Mouse (Mus musculus) hematopoietic stem cell, adult 5-6 weeks (primary cell): Measurements from ENCODE around the gene Fam161b. TPM values are rescaled to one million over a fixed set of nuclear protein-coding genes. Genes with fewer than 3 reads are reported as not detected.

Experiments used
- ATAC-seq, 2 experiments: fragments of 125-278 bp in 1 of 2; replicated peaks in 1 of 2; 2 replicates each; pipeline ENCODE4 v1.8.0; 2016 to 2017; ENCODE audit warnings: inconsistent platforms in 2 of 2, mild to moderate bottlenecking in 2 of 2, moderate number of reproducible peaks in 2 of 2, low read depth in 1 of 2, moderate TSS enrichment in 1 of 2; ENCODE audit not compliant: low FRiP score in 2 of 2, poor library complexity in 2 of 2, severe bottlenecking in 2 of 2, insufficient read depth in 1 of 2, low TSS enrichment in 1 of 2
- total RNA-seq: library from RNA; stranded (forward); fragments of 172-1452, 232-1000 nt; gene quantifications from 2 replicates; pipeline ENCODE4 v1.2.3, GENCODE M21; 2017

The Fam161b gene
- 1.3 and 2.3 TPM in 2 replicates for total RNA-seq

DNA sequence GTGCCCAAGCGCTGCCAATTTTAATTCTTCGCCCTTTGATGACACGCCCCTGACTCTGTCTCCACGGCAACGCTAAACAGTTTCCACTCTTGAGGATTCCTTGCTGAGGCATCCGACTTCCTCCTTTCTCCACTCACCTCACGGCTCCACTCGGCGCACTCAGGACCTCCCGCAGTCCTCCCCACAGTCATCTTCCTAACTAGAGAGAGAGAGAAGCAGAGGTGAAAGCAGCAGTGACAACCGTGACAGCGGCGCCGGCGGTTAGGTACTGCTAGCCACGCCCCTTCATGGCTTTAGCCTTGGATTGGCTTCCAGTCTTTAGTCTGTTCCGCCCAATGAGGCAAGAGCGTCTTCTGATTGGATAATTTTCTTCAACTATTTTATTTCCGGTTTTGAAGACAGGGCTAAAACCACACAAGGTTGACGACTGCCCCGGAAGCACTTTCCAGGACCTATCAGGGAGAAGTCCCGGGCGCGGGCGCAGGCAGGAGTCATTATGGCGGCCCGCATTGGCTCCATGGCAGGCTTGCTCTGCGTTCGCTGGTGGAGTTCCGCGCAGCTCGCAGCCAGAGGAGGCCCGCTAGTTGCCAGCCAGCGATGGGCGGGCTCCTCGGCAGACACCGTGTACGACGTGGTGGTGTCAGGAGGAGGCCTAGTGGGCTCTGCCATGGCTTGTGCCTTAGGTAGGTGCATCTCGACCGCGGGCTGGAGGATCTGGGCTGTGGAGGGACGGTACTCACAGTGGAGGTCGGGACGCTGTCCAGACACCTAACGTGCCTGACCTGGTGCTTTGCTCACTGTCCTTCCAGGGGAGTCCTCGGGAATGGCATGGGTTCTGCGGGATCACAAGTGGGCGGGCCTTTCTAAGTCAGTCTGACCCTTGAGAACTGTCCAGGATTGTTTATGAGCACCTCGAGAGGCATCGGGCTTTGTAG lies at the start of gene Fam161b, which contains the start of gene Coq6:
TSS of gene Fam161b (minus strand) at position 279 of the 935 bp plus-strand sequence.
TSS of gene Coq6 (plus strand) at position 103 of the 935 bp plus-strand sequence.
- ATAC-seq = peak; percentile 96 to 98

DNA sequence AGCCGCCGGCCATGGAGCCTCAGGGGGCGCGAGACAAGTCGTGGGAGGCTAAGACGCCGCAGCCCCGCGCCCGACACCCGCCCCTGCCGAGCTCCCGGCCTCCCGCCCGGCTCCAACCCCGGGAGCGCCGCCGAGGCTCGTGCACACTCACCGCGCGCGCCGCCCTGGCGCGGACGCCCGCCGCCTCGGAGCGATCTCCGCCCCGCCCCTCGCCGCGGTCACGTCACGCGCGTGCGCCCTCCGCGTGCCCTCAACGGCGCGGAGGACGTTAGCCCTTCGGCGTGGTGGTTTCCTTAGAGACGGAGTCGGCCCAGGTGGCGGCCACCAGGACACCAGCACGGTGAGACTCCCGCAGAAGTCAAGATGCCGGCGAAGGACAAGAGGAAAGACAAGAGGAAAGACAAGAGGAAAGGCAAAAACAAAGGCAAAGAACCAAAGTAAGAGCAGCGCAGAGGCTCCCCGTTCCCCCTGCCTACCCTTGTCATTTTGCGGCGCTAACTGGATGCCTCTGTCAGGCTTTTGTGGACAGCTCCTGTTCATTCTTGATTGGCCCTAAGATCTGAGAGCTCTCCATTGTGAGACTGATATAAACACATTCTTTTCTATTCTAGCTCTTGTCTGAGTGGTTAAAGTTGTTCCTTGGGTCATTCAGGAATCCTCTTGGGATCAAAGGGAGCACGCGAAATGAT lies 47.3 kb upstream of the Fam161b start, which contains the start of the genes Entpd5 and Bbof1:
TSS of gene Entpd5 (minus strand) at position 211 of the 689 bp plus-strand sequence.
TSS of gene Bbof1 (plus strand) at position 253 of the 689 bp plus-strand sequence.
- ATAC-seq = peak; percentile 77 to 92

DNA sequence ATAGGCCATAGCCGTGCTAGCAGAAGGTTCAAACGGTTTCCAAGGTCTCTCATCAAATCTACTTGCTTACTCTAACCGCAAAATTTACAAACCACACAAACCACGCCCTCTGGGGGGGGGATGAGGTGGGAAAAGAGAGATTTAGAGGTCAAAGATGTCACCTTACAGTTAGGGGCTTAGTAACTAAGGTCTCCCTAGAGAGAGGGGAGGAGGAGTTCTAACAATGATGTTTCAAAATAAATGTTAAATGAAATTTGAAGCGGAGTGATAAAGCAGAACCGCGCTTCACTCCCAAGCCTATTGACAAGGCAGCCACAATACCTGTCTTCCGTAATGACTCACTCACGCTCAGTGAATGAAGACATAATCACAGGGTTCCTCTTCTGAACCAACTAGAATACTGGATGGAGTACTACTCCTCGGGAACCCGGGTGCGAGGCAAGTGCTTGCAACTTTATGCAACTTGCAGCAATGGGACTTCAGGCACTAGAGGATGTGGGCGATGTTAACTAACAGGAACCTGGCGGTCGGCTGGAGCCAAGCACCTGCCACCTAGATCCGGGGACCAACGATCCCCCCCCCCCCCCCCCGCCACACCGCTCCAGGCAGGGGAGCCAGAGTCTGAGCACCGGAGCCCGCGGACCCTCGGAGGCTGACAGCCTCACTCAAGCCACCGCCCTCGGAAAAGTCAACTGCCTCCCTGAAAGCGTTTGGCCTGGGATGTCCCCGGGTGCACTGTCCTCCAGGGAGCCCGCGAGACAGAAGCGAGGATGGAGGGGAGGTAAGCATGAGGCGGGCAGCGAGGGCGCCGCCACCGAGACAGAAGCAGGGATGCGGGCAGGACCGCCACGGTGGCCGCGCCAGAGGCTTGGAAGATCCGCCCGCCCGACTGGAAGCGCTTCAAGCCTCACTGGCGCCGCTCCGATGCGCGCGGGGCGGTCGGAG lies 46.5 kb upstream of the Fam161b start:
- peak; percentile 54 to 74 for ATAC-seq

DNA sequence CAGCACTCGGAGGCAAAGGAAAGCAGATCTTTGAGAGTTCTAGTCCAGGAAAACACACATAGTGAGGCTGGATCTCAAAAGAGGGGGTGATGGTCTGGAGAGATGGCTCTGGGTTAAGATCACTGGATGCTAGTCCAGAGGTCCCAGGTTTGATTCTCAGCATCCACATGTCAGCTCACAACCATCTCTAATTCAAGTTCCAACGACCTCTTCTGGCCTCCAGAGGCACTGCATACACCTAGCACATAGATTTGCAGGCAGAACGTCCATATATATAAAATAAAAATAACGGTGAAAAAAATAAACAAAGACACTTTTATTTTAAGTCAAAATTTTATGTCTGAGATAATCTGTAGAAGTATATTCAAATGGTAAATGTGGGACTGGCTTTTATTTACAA lies 45.6 kb upstream of the Fam161b start:
- no peak for ATAC-seq

DNA sequence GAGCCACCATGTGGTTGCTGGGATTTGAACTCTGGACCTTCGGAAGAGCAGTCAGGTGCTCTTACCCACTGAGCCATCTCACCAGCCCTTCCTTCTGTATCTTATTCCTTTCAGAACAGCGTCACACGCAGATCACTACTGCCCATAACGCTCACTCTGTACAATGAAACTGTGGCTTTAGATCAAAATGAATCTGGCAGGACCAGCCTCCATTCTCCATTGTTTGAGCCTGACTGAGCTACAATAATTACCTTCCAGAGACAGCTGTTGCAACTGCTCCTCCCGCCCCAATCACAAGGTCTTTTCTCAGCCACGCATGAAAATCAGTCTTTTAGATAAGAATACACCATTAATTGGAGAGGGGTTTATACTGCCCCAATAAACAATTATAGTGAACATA lies 42.9 kb upstream of the Fam161b start:
- no peak for ATAC-seq

DNA sequence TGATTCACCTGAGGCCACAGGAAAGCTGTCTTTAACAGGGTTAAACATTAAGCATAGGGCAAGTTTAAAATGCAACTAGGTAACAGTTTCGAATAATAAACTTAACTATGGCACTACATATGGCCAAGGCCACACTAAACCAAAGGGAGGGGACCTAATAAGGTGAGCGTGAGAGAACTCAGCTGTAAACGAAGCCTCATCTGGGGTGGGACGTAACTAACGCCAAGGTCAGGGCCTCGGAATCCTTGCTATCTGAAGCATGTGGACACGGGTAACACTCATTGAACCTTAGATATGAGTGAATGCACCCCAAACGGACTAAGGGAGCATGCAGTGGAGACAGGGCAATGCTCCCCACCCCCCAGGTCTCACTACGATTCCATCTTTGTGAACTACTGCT lies 41.3 kb upstream of the Fam161b start:
- no peak for ATAC-seq

DNA sequence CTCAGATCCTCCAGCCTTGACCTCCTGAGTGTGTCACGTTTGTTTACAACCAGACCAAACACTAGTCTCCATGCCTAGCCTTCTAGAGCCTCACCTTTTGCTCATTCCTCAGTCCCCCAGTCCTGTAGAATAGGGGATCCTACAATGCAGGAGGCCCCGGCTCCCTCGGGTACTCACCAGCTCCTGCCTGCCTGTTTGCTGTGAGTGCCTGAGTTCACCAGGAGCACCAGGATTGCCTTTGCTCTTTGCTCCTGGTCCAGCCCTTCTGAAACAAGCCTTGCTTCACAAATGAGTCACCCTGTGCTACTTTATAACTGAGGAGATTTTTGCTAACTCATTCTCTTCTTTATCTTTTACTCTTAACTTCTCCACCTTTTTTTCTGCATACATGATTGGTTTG lies 39.0 kb upstream of the Fam161b start:
- ATAC-seq = no peak

DNA sequence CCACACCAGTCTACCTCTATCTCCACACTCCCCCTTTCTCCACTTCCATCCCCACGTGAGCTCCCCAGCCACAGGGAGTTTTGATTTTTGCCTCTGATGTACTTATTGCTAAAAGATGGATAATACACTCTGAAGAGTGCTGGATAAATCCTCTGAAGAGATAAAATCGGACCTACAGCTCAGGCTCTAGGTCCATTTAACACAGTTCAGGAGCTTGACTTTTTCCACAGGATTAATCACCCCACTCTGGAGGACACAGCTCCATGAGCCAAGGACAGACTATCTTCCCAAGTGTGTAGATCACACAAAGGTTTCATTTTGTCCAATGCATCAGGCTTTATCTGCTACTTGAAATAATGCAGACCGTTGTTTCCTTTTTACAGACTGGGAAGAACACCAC lies 38.4 kb upstream of the Fam161b start:
- no peak for ATAC-seq

DNA sequence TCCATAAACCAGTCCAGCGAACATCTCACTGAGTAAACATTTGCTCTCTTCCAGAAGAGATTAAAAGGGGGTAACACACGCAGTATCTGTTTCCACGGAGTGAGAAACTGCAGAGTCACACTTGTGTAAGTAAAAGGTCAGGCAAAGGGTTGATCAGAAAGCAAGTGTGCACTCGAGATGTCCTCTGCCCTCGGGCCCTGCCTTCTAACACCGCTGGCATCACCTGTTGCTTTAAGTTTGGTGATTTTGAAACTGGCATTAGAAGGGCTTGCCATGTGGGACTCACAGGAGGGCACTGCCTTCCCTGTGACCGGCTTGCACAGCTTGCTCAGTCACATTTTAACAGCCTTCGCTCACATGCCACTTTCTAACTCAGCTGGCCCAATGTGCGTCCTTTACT lies 38.0 kb upstream of the Fam161b start:
- no peak for ATAC-seq

DNA sequence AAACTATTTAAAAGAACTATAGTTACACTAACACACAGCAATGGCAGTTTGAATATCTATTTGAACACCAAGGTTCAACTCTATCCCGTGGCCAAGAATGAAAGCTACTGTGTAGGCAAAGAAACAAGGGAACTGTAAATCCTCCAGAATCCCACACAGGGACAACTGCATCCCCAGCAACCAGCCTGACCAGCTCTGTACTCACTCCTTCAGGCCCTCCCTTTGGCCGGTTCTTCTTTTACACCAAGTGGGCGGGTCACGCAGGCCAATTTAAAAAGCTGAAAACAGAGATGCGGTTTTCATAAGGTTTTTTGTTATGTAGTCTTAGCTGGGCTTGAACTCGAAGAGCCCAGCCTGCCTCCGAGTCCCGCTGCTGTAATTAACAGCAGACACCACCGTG lies 37.5 kb upstream of the Fam161b start:
- ATAC-seq = no peak

DNA sequence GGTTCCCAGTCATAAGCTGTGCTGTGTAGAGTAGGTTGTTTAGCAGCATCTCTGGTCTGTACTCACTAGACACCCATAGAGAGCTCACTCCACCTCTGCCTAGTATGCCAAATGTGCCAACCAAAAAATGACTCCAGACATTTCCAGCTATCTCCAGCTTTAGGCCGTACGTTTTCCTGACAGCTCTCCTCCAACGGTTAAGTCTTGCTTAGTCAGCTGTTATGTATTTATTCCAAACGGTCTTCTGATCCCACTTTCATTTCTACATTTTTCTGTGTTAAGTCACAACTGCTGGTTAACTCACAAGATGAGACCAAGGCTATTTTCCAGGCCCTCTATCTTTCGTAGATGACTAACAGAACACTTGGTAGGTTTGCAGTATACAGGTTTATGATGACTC lies 37.0 kb upstream of the Fam161b start:
- ATAC-seq = no peak

DNA sequence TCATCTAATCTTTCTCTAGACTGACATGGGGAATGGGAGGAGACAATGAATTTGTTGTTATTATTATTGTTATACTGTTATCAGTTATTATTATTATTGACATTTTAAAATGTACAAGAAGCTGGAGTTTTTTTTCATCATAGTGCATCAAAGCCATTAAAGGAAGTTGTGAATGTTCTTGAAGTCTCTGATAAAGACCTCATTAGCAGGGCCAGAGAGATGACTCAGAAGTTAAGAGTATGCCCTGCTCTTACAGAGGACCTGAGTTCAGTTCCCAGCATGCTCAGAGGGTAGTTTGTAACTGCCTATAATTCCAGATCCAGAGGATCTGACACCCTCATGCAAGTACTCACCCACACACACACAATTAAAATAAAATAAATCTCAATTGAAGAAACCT lies 36.1 kb upstream of the Fam161b start:
- ATAC-seq = no peak

DNA sequence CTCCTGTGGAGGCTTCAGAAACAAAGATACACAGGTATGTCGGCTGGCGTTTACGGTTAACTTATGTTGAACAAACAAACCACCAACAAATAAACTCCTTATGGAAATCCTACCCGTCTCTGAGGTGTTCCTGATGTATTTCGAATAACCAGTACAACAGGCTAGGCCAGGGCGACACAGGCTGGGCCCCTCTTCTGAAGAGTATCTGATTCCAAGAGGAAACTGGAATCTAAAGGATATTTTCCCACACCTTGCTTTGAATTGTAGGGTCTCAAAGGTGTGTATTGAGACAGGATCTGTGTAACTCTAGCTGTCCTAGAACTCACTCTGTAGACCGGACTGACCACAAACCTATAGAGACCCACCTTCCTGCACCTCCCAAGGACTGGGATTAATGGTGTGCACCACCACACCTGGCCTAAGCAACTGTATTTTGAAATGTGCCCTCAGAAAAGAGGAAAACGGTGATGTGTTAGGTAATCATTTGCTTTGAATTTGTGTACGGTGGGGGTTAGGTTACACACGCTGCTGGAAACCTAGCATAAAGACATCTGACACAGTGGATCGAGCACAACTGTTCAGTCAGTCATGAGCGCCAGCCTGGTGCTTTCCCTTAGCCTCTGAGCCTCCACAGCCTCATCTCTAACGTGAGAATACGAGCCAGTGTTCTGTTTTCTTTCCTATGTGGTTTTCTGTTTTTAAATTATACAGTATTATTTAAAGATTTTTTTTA lies 35.5 kb upstream of the Fam161b start:
- ATAC-seq = no peak

DNA sequence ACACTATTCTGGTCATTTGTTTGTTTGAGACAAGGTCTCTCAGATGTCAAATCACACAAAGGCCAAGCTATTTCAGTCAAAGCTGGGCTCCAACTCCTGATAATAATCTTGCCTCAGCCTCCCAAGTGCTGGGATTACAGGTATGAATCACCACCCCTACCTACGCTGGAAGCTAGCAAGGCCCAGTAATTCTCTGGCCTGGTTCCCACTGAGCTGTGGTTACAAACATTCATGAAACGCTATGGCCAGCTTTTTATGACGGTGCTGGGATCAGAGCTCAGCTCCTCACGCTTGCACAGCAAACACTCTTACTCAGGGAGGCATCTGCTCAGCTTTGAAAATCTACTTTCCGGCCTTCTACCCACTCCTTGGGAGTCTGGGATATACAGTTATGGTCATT lies 32.2 kb upstream of the Fam161b start:
- ATAC-seq = no peak

DNA sequence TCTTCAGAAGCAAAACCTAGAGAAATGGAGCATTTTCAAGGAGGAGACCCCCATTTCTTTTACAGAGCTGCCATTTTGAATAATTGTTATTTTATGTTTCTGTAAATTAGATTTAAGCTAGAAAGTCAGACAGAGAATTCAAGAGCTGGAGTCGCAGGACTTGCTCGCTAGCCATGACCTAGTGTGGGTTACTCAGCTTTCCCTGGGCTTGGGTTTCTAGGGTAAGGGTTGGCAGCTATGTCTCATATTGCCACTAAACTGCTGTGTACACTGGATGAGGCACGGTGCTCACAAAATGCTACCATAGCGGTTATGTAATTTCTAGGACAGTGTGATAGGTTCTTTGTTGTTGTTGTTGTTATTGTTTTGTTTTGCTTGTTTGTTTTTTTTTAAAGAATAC lies 31.0 kb upstream of the Fam161b start:
- ATAC-seq = no peak

DNA sequence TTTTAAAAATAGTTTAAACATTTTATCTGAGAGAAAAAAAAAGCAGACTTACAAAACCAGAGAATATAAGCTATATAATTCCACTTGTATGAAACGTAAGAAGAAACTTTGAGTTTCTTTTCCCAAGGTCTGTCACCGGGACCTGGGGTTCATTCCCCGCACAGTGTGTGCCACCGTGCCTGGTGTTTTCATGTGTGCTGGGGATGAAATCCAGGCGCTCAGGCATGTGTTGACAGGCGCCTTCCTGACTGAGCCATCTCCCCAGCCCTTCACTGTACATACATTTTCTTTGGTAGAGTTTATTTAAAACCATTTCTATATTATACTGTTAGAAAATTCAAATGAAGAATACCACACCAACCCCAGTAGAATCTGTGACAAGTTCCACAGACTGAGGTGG lies 28.7 kb upstream of the Fam161b start:
- ATAC-seq = no peak
